Mouse (Mus musculus): ENCODE measurements around the gene Ptpra.

DNA sequence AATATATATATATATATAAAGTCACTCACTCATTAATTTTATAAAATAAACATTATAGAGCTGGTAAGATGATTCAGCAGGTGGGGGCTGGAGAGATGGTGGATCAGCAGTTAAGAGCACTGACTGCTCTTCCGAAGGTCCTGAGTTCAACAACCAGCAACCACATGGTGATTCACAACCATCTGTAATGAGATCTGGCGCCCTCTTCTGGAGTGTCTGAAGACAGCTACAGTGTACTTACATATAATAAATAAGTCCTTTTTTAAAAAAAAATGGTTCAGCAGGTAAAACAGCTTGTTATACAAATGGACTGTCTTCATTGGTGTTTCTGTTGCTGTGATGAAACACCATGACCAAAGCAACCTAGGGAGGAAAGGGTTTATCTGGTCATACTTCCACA lies 107.9 kb downstream of the Ptpra start:
- no peak for TF ChIP-seq CTCF (IDR thresholded peaks at IDR 0.05; ENCODE audit: insufficient read depth, low read depth, low read length)
- TF ChIP-seq POLR2A (IDR thresholded peaks at IDR 0.05; ENCODE audit: insufficient read depth, low read depth, low read length), result no peak
